Mouse (Mus musculus) left cerebral cortex, postnatal 36 days (tissue): Measurements from ENCODE around the gene Cwc27. TPM values are rescaled to one million over a fixed set of nuclear protein-coding genes. Genes with fewer than 3 reads are reported as not detected.
A peak's percentile ranks its signal among the peaks of the same experiment; 100 is the strongest.

Experiments used
- DNase-seq, 2 experiments: peaks; one replicate each; pipeline ENCODE4 v3.0.0; 2021 to 2022; ENCODE audit warnings: low spot score in 2 of 2, mixed read lengths in 1 of 2
- intact Hi-C: fragments of 180-260 bp; cut with DNase I; formaldehyde crosslinking; loops from one replicate; pipeline ENCODE4 v1.15.1; 2025
- total RNA-seq, 2 experiments: library from RNA; stranded (reverse); gene quantifications; 2 replicates each; pipeline ENCODE4 v1.2.3; 2021

Gene Cwc27
- 10 to 100 TPM; 17.3 to 24.1 TPM for total RNA-seq

GRCm38 (mm10) chr13:104816635-104817571, at the start of gene Cwc27:
Gene Cwc27, minus strand, starts transcription at chr13:104817142.
- intact Hi-C loops: loop anchor here (10.0 kb wide), 2 partner anchors 238 to 558 kb away; partner anchors contain the start of gene Rgs7bp
- peak; percentile 86 to 89 for DNase-seq

DNA sequence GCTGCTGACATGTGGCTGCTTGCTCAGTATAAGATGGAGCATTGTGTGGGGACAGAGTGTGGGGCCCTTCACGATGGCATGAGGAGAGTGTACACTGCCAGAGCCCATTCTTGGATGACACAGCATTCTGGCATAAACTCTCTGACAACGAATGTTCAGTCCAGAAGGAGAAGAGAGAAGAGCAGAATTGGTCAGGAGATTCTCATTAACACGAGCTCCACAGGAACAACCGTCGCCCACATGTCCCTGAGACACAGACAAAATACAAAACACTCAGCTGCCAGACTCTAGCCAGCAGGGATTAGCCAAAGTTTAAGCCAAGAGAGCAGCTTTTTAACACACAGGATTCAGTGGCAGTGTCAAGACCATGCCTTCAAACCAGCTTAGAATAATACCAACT, 49.8 kb upstream of the Cwc27 start:
- intact Hi-C loops: no loop called here
- no peak for DNase-seq

- intact Hi-C loops: no loop called here
Observed at GRCm38 (mm10) chr13:104863127-104863979, 46.4 kb upstream of the Cwc27 start, which contains the start of gene Shisal2b. Gene Shisal2b, minus strand, starts transcription at chr13:104863893.

DNA sequence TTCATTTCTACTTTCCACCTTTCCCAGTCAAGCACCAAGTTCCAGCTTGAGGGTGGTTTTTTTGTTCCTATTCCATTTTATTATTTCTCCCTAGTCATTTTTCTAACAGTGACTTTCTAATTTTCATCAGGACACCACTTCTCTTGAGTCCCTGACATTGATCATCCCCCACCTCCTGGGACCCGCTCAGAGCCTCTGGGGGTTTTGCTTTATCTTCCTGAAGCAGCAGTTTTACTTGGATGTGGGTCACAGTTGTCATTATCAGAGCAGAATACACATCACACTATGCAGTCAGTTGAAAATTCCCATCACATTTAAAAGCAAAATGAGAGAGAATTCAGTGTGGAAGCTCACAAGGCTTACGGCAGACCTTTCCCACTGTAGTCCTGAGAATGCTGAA, 36.7 kb upstream of the Cwc27 start:
- intact Hi-C loops: no loop called here
- no peak for DNase-seq

More at GRCm38 (mm10) chr13:104863127-104863979, 46.4 kb upstream of the Cwc27 start, which contains the start of gene Shisal2b:
- peak; percentile 14 to 16 for DNase-seq

DNA sequence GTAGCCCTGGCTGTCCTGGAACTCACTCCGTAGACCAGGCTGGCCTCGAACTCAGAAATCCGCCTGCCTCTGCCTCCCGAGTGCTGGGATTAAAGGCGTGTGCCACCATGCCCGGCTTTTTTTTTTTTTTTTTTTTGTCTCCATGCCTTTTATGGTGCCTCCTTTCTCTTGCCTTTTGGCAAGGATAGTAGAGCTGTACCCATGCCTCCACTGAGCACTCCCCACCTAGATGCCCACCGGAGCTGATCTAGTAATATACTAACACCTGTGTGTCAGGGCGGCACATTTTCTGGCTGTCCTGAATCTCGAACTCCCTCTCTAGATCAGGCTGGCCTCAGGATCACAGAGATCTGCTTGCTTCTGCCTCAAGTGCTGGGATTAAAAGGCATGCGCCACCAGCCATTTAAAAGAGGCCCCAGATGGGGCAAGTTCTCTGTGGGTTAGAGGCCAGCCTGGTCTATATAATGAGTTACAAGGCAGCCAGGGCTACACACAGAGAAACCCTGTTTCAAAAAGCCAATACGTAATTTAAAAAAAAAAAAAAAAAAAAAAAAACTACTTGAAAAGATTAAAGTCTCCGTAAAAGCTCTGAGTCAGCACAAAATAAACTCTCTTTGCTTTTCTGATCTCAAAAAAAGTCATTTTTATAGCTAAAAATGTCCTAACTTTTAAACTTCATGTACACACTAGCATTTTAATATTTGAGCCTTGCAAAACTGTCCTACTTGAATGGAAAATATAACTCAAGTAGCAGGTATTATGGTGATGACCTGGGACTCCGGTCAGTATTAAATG, 26.6 kb upstream of the Cwc27 start:
- no peak for DNase-seq
- intact Hi-C loops: no loop called here

DNA sequence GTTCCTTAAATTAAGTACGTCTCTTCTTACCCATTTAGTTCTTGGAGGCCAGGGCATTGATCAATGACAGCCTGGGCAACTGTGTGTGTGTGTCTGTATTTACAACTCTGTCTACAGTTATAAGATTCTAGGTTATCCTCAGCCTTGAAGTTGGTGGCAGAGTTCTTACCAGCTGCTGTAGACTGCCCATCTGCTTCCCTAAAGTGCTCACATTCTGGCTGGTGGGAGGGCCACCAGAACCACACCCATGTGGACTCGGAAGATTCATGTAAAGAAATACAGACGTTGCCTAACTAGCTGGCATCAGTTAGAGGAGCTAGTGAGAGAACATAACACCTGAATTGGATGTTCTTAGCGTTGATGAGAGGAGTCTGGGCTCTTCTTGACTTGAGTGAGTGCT, 25.0 kb upstream of the Cwc27 start:
- DNase-seq: no peak

GRCm38 (mm10) chr13:104837628-104838027, 20.7 kb upstream of the Cwc27 start:
- intact Hi-C loops: no loop called here

More for the DNA sequence above, 25.0 kb upstream of the Cwc27 start:
- intact Hi-C loops: no loop called here

DNA sequence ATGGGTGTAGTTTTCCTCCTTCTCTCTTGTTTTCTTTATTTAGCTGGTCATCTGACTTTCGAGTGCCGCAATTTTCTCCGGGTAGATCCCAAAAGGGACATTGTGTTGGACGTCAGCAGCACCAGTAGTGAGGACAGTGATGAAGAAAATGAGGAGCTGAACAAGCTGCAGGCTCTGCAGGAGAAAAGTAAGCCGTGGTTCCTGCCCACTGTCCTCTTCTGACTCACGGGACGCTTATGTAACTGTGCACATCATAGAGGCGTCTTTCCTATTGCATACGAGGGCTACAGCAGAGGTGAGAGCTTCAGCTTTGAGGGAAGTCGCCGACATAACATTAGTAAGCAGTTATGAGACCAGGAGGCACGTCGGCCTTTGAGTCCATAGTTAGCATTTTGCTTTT, 15.9 kb upstream of the Cwc27 start:
- DNase-seq: peak in 1 of 2 experiments; percentile 13

More at GRCm38 (mm10) chr13:104837628-104838027, 20.7 kb upstream of the Cwc27 start:
- no peak for DNase-seq

GRCm38 (mm10) chr13:104825470-104825869, 8.5 kb upstream of the Cwc27 start:
- DNase-seq: no peak
- intact Hi-C loops: no loop called here

More for the DNA sequence above, 15.9 kb upstream of the Cwc27 start:
- intact Hi-C loops: no loop called here

DNA sequence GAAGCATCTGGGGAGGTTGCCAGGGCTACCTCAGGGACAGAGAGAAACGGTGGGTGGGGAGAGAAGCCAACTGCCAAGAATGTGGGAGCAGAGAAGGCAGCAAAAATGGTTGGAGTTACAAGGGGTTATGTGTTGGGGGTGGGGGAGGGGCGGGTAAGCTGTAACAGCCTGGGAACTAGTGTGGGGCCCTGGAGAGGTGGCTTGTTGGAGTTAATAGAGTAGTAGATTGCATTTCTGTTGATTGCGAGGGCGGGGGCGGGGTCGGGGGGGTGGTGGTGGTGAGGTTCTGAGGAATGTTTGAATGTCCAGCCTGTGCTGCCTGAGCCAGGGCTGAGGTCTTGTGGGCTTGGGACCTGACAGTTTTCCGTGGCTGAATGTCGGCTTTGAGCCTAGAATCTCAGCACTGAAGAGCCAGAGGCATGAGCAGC, 5.5 kb upstream of the Cwc27 start:
- intact Hi-C loops: no loop called here
- no peak for DNase-seq

DNA sequence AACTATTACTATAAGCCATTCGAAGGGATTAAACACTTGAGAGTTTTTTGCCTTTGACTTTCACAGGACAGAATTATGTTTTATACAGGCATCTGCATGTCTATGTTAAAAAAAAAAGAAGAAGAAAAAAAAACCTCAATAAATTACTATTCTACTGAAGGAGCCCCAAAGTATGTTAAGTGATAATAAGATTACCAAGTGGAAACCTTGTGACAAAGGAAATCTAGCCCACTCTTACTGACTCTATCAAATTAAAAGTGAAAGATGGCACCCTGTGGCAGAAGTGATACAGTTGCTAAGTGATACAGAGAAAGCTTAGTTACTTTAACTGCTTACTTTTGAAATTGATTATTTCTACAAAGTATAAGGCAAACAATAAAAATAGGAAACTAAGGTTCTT, 5.0 kb upstream of the Cwc27 start:
- intact Hi-C loops: no loop called here
- no peak for DNase-seq

- intact Hi-C loops: no loop called here
- no peak for DNase-seq
Observed at GRCm38 (mm10) chr13:104821192-104821591, 4.2 kb upstream of the Cwc27 start.

DNA sequence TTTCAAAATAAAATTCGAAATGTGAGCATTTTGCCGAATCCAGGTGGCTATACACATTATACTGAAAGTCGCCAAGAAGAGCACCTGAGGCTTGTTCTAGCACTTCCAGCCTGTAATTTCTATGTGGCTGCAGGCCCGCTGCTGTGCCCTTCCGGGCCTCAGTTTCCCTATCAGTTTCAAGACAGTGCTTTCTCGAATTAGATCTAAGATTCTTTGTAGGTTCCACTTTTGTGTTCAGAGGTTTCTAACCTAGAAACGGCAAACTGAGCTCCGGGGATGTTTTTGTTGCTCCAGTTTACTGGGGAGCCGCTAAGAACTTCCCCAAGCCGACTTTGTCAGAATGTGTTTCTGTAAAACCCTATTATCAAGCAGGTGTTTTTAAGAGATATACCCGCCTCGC, 754 bp upstream of the Cwc27 start:
- intact Hi-C loops: loop anchor here (10.0 kb wide), 2 partner anchors 237 to 557 kb away; partner anchors contain the start of gene Rgs7bp
- DNase-seq: no peak

- DNase-seq: no peak
- intact Hi-C loops: loop anchor here (10.0 kb wide), 2 partner anchors 239 to 559 kb away; partner anchors contain the start of gene Rgs7bp
Observed at GRCm38 (mm10) chr13:104816270-104816634, 690 bp downstream of the Cwc27 start.

DNA sequence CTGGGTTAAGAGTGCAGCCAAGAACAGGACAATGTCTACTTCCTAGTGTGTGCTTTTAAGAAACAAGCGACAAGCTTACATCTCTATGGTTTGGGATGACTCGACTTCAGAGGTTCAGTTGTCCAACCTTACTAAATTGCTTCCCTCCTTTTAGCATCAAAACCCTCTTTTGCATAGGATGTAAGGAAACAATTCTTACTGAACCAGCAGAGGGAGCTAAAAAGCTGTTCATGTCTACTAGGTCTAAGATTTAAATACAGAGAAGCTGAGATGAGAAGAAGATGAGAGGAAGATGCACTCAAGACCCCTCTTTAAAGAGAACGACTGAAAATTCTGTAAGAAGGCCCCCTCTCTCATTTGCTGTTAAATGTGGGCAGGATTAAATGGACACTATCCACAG, 11.3 kb downstream of the Cwc27 start:
- intact Hi-C loops: loop anchor here (1.0 kb wide), 1 partner anchor 134 kb away; no protein-coding TSS in a partner anchor
- DNase-seq: no peak

DNA sequence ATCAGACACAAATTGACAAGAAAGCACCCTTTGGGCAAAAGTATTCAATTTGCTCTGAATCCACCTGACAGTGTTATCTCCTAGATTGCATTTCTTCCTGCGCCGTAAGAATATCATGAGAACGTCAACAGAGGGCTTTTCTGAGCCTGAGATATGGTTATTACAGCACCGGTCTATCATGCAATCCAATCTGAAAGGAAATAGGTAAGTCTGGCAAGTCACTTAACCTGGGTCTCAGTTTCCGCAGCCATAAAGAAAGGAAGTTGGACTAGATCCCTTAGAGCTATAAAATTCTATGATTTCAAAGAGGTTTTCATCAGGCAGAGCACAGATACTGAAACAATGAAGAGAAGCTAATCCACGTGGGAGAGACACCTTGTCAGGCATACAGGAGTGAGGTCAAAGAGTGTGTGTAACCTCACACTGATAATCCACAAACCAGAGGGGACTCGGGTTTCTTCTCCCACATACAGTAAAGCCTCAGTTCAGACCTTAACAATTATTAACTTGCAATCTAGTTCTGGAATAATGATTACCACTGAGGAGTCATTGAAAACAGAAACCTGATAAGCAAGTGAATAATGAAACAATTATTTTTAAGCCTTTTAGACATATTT, 17.3 kb downstream of the Cwc27 start:
- DNase-seq: no peak
- intact Hi-C loops: no loop called here

DNA sequence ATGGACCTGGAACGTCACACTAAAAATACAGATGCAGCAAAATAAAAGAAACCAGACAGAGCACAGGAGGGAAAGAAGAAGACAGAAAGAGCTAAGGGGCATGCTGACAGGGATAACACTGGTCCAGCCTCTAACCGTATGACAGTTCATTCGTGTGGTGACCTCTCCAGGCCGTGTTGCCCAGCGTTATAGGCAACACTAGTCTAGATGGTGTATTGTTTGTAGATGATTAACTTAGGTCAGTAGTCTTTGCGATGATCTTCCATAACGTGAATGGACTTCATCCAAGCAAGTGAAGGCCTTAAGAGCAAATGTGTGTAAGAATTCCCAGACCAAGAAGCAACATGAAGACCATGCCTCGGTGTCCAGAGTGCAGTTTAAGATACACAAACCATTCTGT, 17.9 kb downstream of the Cwc27 start:
- intact Hi-C loops: no loop called here

GRCm38 (mm10) chr13:104794421-104794820, 22.5 kb downstream of the Cwc27 start:
- no peak for DNase-seq
- intact Hi-C loops: no loop called here

More for the DNA sequence above, 17.9 kb downstream of the Cwc27 start:
- DNase-seq: no peak

GRCm38 (mm10) chr13:104792184-104792583, 24.8 kb downstream of the Cwc27 start, which contains the start of gene Srek1ip1:
Gene Srek1ip1, plus strand, starts transcription at chr13:104792484.
- intact Hi-C loops: no loop called here
- DNase-seq: no peak
